Mouse (Mus musculus) liver, adult 2 months (tissue): Measurements from ENCODE around the gene Nsfl1c.

Source experiments
- CTCF ChIP-seq: fragments of 200-500 bp; IDR thresholded peaks from 2 replicates; pipeline ENCODE4 v1.5.1; 2011; ENCODE audit warnings: low read depth, low read length, control low read depth
- POLR2A ChIP-seq: fragments of 200-500 bp; IDR thresholded peaks from 2 replicates; pipeline ENCODE4 v1.6.1; 2011; ENCODE audit warnings: low read length, control low read depth; ENCODE audit not compliant: insufficient read depth; ENCODE audit errors: extremely low read depth

DNA sequence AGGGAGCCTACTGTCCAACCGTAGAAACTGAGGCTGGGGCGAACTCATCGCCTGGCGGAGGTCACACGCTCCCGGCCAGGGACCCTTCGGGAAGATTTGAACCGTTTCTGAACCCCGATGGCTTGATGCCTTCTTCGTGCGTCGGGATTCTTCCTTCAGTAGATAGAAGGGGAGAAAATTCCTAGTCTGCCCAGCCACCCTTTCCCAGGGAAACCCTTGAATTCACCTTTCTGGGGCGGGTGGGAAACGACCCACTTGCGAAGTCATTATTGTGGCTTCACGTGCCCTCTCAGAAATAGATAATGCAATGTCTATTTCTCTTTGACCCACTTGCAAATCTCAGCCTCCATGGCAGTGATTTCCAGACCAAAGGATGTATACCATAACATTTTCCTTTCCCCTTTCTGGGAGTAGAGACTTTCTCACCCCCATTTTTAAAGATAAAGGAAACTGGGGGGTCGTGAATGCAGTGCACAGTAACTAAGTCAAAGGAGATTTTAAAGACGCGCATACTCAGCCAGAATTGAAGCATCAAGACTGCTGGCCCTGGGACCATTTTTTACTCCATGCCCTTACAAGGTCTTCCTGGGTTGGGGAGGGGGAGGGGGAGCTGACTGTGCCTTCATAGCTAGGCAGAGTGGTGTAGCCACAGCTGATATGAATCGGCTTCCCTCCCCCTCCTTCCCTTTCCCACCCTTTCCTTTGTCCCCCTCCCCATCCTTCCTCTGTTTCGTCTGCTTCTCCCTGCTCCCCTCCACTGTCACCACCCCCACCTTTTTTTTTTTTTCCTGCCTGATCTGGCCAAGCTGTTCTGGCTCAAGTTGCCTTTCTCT lies 49.3 kb downstream of the Nsfl1c start:
- TF ChIP-seq CTCF (no peak), POLR2A (no peak)
